Mouse (Mus musculus): ENCODE measurements around the gene Gpr35. TPM values are rescaled to one million over a fixed set of nuclear protein-coding genes. Genes with fewer than 3 reads are reported as not detected.

Gpr35 gene
- total RNA-seq, 4 experiments from 2014 or later = 0.39 to 0.61 (median 0.51) TPM; not detected in 1

GRCm38 (mm10) chr1:92981056-92981845 lies 30.6 kb downstream of the Gpr35 start:
- DNase-seq (ENCODE audit: low spot score in 2 of 2) = no peak

DNA sequence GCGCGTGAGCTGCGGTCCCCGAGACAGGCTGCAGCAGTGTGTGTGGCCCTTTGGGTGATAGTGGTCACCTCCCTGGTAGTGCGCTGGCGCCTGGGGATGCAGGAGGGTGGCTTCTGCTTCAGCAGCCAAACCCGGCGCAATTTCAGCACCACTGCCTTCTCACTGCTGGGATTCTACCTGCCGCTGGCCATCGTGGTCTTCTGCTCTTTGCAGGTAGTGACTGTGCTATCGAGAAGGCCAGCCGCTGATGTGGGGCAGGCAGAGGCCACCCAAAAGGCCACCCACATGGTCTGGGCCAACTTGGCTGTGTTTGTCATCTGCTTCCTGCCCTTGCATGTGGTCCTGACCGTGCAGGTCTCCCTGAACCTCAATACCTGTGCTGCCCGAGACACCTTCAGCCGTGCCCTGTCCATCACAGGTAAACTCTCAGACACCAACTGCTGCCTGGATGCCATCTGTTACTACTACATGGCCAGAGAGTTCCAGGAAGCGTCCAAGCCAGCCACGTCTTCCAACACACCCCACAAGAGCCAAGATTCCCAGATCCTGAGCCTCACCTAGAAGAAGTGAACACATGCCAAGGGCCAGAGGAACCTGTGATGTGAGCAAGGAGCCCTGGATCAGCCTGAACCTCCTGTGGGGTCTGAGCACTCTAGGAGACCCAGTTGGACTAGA lies 32.4 kb downstream of the Gpr35 start:
- no peak for DNase-seq (ENCODE audit: low spot score in 2 of 2)

DNA sequence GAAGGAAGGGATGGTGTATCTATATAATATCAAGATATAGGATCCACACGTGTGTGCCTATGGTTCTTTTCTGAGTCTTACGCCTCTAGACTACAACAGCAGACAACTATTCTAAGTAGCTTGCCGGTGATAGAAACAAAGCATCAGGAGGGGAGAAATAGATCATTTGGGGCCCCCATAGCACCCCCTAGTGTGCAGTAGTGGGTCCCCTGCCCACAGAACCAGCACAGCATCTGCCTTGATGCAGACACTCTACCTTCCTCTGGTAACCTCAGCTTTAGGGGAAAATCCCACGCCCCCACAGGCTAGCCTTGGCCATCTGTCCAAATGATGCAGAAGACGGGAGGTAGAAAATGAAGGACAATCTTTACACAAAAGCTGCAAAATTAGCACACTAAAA lies 34.3 kb downstream of the Gpr35 start:
- no peak for DNase-seq (ENCODE audit: low spot score in 2 of 2)

DNA sequence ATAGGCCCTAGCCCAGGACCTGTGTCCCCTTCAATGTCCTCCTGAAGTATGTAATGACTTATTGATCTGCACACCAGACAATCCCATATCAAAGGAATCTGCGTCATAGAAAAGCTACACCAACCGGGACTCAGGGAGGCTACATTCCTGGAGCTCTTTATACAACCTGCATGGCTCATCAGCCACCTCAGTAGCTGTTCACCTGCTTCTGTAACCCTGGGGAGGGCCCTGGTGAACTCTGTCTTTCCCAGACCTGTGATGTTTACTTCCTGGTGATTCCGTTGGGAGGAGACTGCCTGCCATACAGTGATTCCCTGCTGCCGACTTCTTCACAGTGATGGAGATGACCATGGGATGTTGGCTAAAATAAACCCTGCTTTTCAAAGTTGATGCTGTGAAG lies 38.2 kb downstream of the Gpr35 start:
- DNase-seq (ENCODE audit: low spot score in 2 of 2) = no peak

- DNase-seq (ENCODE audit: low spot score in 2 of 2) = no peak
Observed at GRCm38 (mm10) chr1:92989891-92990290, 39.2 kb downstream of the Gpr35 start.

- no peak for DNase-seq (ENCODE audit: low spot score in 2 of 2)
Observed at GRCm38 (mm10) chr1:92992214-92992855, 41.7 kb downstream of the Gpr35 start.

- no peak for DNase-seq (ENCODE audit: low spot score in 2 of 2)
Observed at GRCm38 (mm10) chr1:92992880-92993279, 42.2 kb downstream of the Gpr35 start.

DNA sequence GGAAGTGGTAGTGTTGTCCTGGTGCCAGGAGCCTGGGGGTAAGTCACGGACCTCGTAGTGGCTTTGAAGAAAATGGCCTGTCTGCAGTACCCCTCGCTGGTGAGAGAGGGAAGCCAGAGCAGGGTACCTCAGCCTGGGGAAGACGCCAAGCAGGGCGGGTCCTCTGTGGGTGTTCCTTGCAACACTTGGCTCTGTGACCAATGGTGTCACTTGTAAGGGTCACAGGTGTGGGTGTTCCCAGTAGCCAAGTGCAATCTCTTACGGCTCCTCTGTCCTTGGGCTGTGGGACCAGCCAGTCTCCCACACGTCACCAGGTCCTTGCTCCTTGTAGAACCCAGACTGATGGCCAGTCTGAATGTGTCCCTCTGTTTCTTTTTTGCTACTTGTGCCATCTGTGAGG lies 55.4 kb downstream of the Gpr35 start, which contains the start of gene Aqp12:
Gene Aqp12, plus strand, starts transcription at position 274 of the 400 bp plus-strand sequence.
- no peak for DNase-seq (ENCODE audit: low spot score in 2 of 2)

DNA sequence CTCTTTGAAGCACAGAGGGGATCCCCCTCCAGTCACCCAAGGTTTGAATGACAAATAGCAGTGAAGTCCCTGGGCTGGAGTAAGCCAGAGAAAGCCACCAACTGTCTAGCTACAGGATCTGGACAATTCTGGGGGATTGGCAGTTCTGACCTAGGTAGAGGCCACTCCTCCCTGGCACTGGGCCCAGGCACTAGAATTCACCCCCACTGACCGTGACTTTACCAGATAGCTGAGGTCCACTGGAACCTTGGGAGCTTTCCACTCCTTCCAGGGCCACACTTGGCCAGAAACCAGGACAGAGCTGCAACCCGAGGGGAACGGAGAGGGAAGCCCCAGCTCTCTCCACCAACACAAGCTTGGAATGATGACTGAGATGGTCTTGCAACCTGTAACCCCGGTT lies 58.5 kb downstream of the Gpr35 start:
- DNase-seq (ENCODE audit: low spot score in 2 of 2) = no peak

GRCm38 (mm10) chr1:93010731-93011130 lies 60.1 kb downstream of the Gpr35 start:
- DNase-seq (ENCODE audit: low spot score in 2 of 2) = no peak

DNA sequence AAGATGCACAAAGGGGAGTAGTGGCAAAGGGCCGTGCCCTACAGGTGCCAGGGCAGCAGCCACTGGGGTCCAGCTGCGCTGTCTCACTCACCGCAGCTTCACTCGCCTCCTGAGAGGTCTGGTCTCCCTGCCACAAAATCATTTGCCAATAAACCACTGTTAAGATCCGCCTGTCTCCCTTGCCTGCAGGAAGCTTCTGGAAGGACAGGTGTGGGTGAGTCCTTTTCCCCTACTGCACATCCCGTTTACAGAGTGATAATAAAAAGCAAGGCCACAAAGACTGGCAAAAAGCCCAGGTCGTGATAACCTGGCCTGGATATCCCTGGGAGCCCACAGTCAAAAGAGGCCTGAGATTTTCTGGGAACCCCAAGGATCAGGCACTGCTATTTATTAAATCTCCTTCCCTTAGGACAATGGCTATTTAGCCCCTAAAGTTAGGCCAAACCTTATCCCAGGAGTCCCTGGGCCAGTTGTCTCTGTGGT lies 61.5 kb downstream of the Gpr35 start:
- no peak for DNase-seq (ENCODE audit: low spot score in 2 of 2)

GRCm38 (mm10) chr1:93013367-93013766 lies 62.7 kb downstream of the Gpr35 start:
- DNase-seq (ENCODE audit: low spot score in 2 of 2) = no peak

DNA sequence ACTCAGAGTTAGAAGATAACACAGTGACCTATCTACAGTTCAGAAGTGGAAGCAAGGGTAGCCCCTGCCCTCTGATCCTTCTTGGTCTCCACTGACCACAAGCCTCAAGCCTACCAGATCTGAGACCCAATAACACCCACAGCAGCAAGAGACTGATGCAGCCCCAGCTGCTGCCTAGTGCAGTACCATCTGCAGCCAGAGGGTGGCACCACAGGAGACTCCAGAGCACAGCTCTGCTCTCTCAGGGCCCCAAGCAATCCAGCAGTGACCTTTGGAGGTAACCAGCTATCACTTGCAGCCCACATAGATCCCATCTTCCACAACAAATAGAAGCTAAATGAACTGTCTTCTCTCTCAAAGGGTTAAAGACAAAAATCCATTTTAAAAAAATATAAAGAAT lies 63.8 kb downstream of the Gpr35 start:
- peak; percentile 58 to 78 for DNase-seq (ENCODE audit: low spot score in 2 of 2)

DNA sequence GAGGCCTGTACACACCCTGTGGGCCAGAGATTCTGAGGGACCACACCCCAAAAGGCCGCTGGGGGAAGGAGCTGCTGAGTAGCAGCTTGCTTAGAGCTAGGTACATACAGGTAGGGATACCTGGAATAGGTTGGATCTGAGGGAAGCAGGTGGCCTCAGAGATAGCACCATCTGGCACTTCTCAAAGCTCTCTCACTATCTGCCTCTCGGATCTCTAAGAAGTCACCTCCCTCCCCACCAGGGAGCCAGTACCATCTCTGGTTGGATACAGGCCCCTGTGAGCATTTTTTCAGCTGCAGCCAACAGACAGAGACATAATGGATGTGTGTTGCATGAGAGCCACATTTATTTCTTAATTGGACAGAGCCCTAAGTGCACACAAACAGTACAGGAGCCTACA lies 64.5 kb downstream of the Gpr35 start:
- DNase-seq (ENCODE audit: low spot score in 2 of 2) = no peak

DNA sequence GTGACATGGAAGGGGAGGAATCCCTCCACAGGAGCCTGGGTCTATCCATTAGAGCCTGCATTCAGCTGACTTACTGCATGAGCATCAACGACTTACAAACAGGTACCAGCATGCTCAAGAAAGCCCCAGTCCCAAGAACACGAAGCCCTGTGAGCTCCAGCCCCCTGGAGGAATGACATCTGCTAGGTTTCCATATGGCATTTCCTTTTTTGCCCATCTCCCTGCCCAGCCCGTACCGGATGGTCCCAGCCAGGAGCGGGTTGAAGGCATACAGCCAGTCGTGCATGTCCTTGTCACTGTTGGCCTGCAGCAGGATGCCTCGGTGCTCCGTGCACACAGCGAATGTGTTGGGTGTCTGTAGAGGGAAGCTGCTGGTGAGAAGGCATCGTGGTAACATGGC lies 68.1 kb downstream of the Gpr35 start:
- no peak for DNase-seq (ENCODE audit: low spot score in 2 of 2)

- no peak for DNase-seq (ENCODE audit: low spot score in 2 of 2)
Observed at GRCm38 (mm10) chr1:93020602-93021001, 69.9 kb downstream of the Gpr35 start.

DNA sequence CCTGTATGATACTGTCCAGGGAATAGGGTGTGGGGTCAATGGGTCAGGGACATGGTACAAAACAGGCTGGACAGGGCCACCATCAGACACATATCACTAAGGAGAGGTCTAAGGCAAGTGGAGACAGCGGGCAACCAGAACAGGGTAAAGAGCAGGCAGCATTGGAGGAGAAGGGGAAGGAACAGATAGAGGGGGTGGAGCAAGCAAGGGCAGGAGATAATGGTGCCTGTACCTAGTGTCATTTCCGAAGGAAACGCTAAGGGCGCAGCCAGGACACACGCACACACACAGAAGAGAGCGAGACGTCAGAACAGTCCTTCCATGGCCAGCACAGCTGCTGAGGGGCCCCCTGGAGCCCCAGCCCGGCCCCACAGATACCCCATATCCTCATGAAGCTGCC lies 75.9 kb downstream of the Gpr35 start:
- no peak for DNase-seq (ENCODE audit: low spot score in 2 of 2)

DNA sequence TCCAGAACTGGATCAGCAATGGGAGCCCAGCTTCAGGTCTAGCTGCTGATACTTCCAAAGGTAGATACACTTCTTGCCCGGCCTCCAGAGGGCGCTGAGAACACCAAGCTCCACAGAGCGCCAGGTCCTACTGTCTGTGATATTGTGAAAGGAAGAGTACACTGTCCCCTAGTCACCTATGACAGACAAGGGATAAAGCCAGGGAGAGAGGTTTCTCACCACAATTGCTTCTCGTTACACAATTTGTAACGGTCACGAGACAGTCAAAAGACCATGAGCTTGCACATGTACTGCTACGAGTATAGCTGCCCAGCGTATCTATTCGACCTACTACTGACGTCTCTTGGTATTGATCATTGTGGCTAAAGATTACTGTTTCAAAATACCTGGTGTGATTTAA lies 78.7 kb downstream of the Gpr35 start:
- no peak for DNase-seq (ENCODE audit: low spot score in 2 of 2)

GRCm38 (mm10) chr1:93030060-93030459 lies 79.4 kb downstream of the Gpr35 start:
- DNase-seq (ENCODE audit: low spot score in 2 of 2) = no peak

DNA sequence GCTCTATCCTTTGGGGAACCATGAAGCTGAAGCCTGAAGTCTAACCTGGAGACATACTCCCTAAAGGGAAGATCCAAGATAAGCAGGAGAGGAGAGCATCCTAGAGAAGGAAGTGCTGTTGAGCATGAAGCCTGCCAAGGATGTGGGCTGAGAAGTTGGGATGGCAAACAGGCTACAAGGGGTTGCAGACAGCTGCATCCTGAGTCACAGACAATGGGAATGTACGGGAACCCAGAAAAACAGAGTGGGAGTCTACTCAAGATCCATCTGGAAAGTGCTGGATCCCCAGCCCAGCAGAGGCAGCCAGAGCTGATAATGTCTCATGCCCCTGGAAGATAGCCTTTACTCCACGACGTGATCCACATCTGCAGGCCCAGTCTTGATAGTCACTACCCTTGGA lies 80.5 kb downstream of the Gpr35 start:
- DNase-seq (ENCODE audit: low spot score in 2 of 2) = peak in 1 of 2 experiments; percentile 25

DNA sequence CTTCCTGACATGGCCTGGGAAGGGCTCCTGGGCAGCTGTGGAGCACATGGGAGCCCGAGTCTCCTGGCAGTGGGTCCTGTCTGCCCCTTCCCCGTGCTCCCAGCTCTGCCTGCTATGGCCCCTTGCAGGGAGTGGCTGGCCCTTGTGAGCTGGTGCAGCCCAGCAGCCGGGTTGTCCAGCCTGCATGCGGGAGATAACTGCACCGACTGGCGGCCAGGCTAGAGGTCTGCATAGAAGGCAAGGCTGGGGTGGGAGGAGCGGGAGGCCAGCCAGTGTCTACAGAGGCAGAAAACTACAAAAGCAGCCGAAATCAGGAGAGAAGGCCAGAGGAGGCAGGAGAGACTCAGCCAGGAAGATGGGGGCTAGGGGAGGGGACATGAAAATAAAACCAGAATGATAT lies 83.3 kb downstream of the Gpr35 start:
- no peak for DNase-seq (ENCODE audit: low spot score in 2 of 2)

DNA sequence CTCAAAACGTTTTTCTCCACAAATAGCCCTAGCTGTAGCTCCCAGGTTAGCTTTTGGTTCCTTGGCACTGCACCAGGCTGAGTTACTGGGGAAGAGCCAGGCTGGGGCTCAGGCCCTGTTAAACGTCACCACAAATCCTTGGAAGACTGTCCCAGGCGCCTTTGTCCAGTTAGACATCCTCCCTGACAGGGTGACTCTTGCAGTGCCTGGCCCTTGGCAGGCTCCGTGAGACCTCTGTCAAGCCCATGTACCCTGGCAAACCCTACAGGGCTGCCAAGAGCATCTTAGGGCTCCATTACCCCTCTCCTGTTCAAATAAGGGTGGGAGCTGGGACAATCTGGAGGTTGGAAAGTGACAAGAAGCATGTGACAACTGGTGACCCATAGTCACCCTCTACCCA lies 85.3 kb downstream of the Gpr35 start:
- DNase-seq (ENCODE audit: low spot score in 2 of 2) = no peak
